Mouse (Mus musculus): ENCODE measurements at regions not wholly inside any gene's neighbourhood (a gene's known extent, or its start where the extent isn't known, plus 50 kb on each side); places are given as distances from the start of the nearest gene placed in this dataset.
"Not testable (repeated sequence)": the region's sequence is repeated elsewhere in the genome, so short reads cannot be mapped to it uniquely, and the experiment has no call there.

- H3K9ac ChIP-seq (ENCODE audit: low read depth, low read length), result no peak overlapping the region
- no peak overlapping the region for H3K4me2 ChIP-seq (ENCODE audit: low read length)
- H3K36me3 ChIP-seq (ENCODE audit: control insufficient read depth, insufficient read depth, low read length), result no peaks in the 10 kb centered on the region
- H3K27ac ChIP-seq (ENCODE audit: low read length), result no peak overlapping the region
- H3K9me3 ChIP-seq (replicated peaks; ENCODE audit: control insufficient read depth, low read length, poor library complexity, severe bottlenecking), result no peaks in the 10 kb centered on the region
- 18% methylated on average over 3 of the region's 3 CpGs for WGBS
- ATAC-seq, result no peak
- H3K27me3 ChIP-seq (ENCODE audit: control insufficient read depth, insufficient read depth, low read depth, low read length), result no peaks in the 10 kb centered on the region
- no peaks in the 10 kb centered on the region for H3K4me1 ChIP-seq (ENCODE audit: control insufficient read depth, insufficient read depth, low read length)
- H3K4me3 ChIP-seq (ENCODE audit: low read depth, low read length), result no peak overlapping the region
Observed at GRCm38 (mm10) chrX:17818325-17818724, 246.2 kb upstream of the Fundc1 start.

GRCm38 (mm10) chrX:17817651-17818050, 245.5 kb upstream of the Fundc1 start:
- Histone ChIP-seq H3K4me1 (ENCODE audit: control insufficient read depth, insufficient read depth, low read length) (no peaks in the 10 kb centered on the region), H3K4me3 (ENCODE audit: low read depth, low read length) (no peak overlapping the region), H3K9ac (ENCODE audit: low read depth, low read length) (no peak overlapping the region), H3K9me3 (replicated peaks; ENCODE audit: control insufficient read depth, low read length, poor library complexity, severe bottlenecking) (no peaks in the 10 kb centered on the region), H3K36me3 (ENCODE audit: control insufficient read depth, insufficient read depth, low read length) (no peaks in the 10 kb centered on the region), H3K27me3 (ENCODE audit: control insufficient read depth, insufficient read depth, low read depth, low read length) (no peaks in the 10 kb centered on the region), H3K27ac (ENCODE audit: low read length) (no peak overlapping the region), H3K4me2 (ENCODE audit: low read length) (no peak overlapping the region)
- 81% methylated on average over 3 of the region's 3 CpGs for WGBS
- ATAC-seq, result no peak

- not testable (repeated sequence) for H3K9ac ChIP-seq (ENCODE audit: low read depth, low read length); H3K36me3 ChIP-seq (ENCODE audit: control insufficient read depth, insufficient read depth, low read length); ATAC-seq; H3K4me1 ChIP-seq (ENCODE audit: control insufficient read depth, insufficient read depth, low read length); H3K4me3 ChIP-seq (ENCODE audit: low read depth, low read length); H3K27me3 ChIP-seq (ENCODE audit: control insufficient read depth, insufficient read depth, low read depth, low read length); H3K4me2 ChIP-seq (ENCODE audit: low read length); H3K9me3 ChIP-seq (replicated peaks; ENCODE audit: control insufficient read depth, low read length, poor library complexity, severe bottlenecking); H3K27ac ChIP-seq (ENCODE audit: low read length)
- WGBS, result 86% methylated on average over 1 of the region's 6 CpGs
Observed at GRCm38 (mm10) chrX:17788048-17788447, 215.9 kb upstream of the Fundc1 start.

- no peaks in the 10 kb centered on the region for H3K36me3 ChIP-seq (ENCODE audit: control insufficient read depth, insufficient read depth, low read length)
- H3K4me1 ChIP-seq (ENCODE audit: control insufficient read depth, insufficient read depth, low read length), result no peaks in the 10 kb centered on the region
- no peak overlapping the region for H3K9ac ChIP-seq (ENCODE audit: low read depth, low read length)
- H3K4me3 ChIP-seq (ENCODE audit: low read depth, low read length), result no peak overlapping the region
- 92% methylated on average over 1 of the region's 1 CpGs for WGBS
- no peak for ATAC-seq
- no peak overlapping the region for H3K4me2 ChIP-seq (ENCODE audit: low read length)
- H3K9me3 ChIP-seq (replicated peaks; ENCODE audit: control insufficient read depth, low read length, poor library complexity, severe bottlenecking), result no peaks in the 10 kb centered on the region
- H3K27ac ChIP-seq (ENCODE audit: low read length), result no peak overlapping the region
- H3K27me3 ChIP-seq (ENCODE audit: control insufficient read depth, insufficient read depth, low read depth, low read length), result no peaks in the 10 kb centered on the region
Observed at GRCm38 (mm10) chrX:17775886-17776285, 203.8 kb upstream of the Fundc1 start.

- no peak for ATAC-seq
- Histone ChIP-seq H3K36me3 (ENCODE audit: control insufficient read depth, insufficient read depth, low read length) (no peaks in the 10 kb centered on the region), H3K4me2 (ENCODE audit: low read length) (no peak overlapping the region), H3K4me1 (ENCODE audit: control insufficient read depth, insufficient read depth, low read length) (no peaks in the 10 kb centered on the region), H3K9ac (ENCODE audit: low read depth, low read length) (no peak overlapping the region), H3K9me3 (replicated peaks; ENCODE audit: control insufficient read depth, low read length, poor library complexity, severe bottlenecking) (no peaks in the 10 kb centered on the region), H3K4me3 (ENCODE audit: low read depth, low read length) (no peak overlapping the region), H3K27ac (ENCODE audit: low read length) (no peak overlapping the region), H3K27me3 (ENCODE audit: control insufficient read depth, insufficient read depth, low read depth, low read length) (no peaks in the 10 kb centered on the region)
- WGBS, result 20% methylated on average over 1 of the region's 2 CpGs
Observed at GRCm38 (mm10) chrX:17752823-17753222, 180.7 kb upstream of the Fundc1 start.

GRCm38 (mm10) chrX:17751466-17751865, 179.3 kb upstream of the Fundc1 start:
- H3K36me3 ChIP-seq (ENCODE audit: control insufficient read depth, insufficient read depth, low read length), result no peaks in the 10 kb centered on the region
- no peaks in the 10 kb centered on the region for H3K4me1 ChIP-seq (ENCODE audit: control insufficient read depth, insufficient read depth, low read length)
- ATAC-seq, result no peak
- no peak overlapping the region for H3K27ac ChIP-seq (ENCODE audit: low read length)
- no peak overlapping the region for H3K4me3 ChIP-seq (ENCODE audit: low read depth, low read length)
- H3K4me2 ChIP-seq (ENCODE audit: low read length), result no peak overlapping the region
- H3K27me3 ChIP-seq (ENCODE audit: control insufficient read depth, insufficient read depth, low read depth, low read length), result no peaks in the 10 kb centered on the region
- no peak overlapping the region for H3K9ac ChIP-seq (ENCODE audit: low read depth, low read length)
- no peaks in the 10 kb centered on the region for H3K9me3 ChIP-seq (replicated peaks; ENCODE audit: control insufficient read depth, low read length, poor library complexity, severe bottlenecking)
- WGBS, result 74% methylated on average over 5 of the region's 5 CpGs

- H3K9ac ChIP-seq (ENCODE audit: low read depth, low read length), result no peak overlapping the region
- ATAC-seq, result no peak
- no peaks in the 10 kb centered on the region for H3K36me3 ChIP-seq (ENCODE audit: control insufficient read depth, insufficient read depth, low read length)
- no peaks in the 10 kb centered on the region for H3K9me3 ChIP-seq (replicated peaks; ENCODE audit: control insufficient read depth, low read length, poor library complexity, severe bottlenecking)
- no peak overlapping the region for H3K4me3 ChIP-seq (ENCODE audit: low read depth, low read length)
- WGBS, result 74% methylated on average over 4 of the region's 4 CpGs
- H3K27ac ChIP-seq (ENCODE audit: low read length), result no peak overlapping the region
- no peaks in the 10 kb centered on the region for H3K4me1 ChIP-seq (ENCODE audit: control insufficient read depth, insufficient read depth, low read length)
- no peaks in the 10 kb centered on the region for H3K27me3 ChIP-seq (ENCODE audit: control insufficient read depth, insufficient read depth, low read depth, low read length)
- H3K4me2 ChIP-seq (ENCODE audit: low read length), result no peak overlapping the region
Observed at GRCm38 (mm10) chrX:17730233-17730632, 158.1 kb upstream of the Fundc1 start.

GRCm38 (mm10) chrX:17725780-17726220, 153.7 kb upstream of the Fundc1 start:
- ATAC-seq, result 0 out of 2 replicates have a peak, but pooled peaks have one; percentile 34
- Histone ChIP-seq H3K27ac (ENCODE audit: low read length) (peak overlapping the region; percentile 22; the same call in 1 of the 2 replicates), H3K4me2 (ENCODE audit: low read length) (no peak overlapping the region), H3K27me3 (ENCODE audit: control insufficient read depth, insufficient read depth, low read depth, low read length) (no peaks in the 10 kb centered on the region), H3K4me3 (ENCODE audit: low read depth, low read length) (no peak overlapping the region), H3K36me3 (ENCODE audit: control insufficient read depth, insufficient read depth, low read length) (no peaks in the 10 kb centered on the region), H3K9ac (ENCODE audit: low read depth, low read length) (no peak overlapping the region), H3K4me1 (ENCODE audit: control insufficient read depth, insufficient read depth, low read length) (no peaks in the 10 kb centered on the region), H3K9me3 (replicated peaks; ENCODE audit: control insufficient read depth, low read length, poor library complexity, severe bottlenecking) (no peaks in the 10 kb centered on the region)
- WGBS, result 47% methylated on average over 5 of the region's 5 CpGs

- 25% methylated on average over 7 of the region's 7 CpGs for WGBS
Observed at GRCm38 (mm10) chrX:17724990-17725779, 153.1 kb upstream of the Fundc1 start.

More at GRCm38 (mm10) chrX:17724990-17725779, 153.1 kb upstream of the Fundc1 start:
- H3K9me3 ChIP-seq (replicated peaks; ENCODE audit: control insufficient read depth, low read length, poor library complexity, severe bottlenecking), result no peaks in the 10 kb centered on the region
- H3K27ac ChIP-seq (ENCODE audit: low read length), result peak overlapping the region; percentile 22; the same call in 1 of the 2 replicates
- H3K4me1 ChIP-seq (ENCODE audit: control insufficient read depth, insufficient read depth, low read length), result no peaks in the 10 kb centered on the region
- no peaks in the 10 kb centered on the region for H3K27me3 ChIP-seq (ENCODE audit: control insufficient read depth, insufficient read depth, low read depth, low read length)
- H3K4me2 ChIP-seq (ENCODE audit: low read length), result no peak overlapping the region
- H3K4me3 ChIP-seq (ENCODE audit: low read depth, low read length), result no peak overlapping the region
- peak; percentile 96 for ATAC-seq
- H3K36me3 ChIP-seq (ENCODE audit: control insufficient read depth, insufficient read depth, low read length), result no peaks in the 10 kb centered on the region
- H3K9ac ChIP-seq (ENCODE audit: low read depth, low read length), result no peak overlapping the region
